Mouse (Mus musculus): ENCODE measurements around the gene Nfia. TPM values are rescaled to one million over a fixed set of nuclear protein-coding genes. Genes with fewer than 3 reads are reported as not detected.

Gene Nfia
- total RNA-seq, 1 experiment from 2014 or later: 16.9 TPM

DNA sequence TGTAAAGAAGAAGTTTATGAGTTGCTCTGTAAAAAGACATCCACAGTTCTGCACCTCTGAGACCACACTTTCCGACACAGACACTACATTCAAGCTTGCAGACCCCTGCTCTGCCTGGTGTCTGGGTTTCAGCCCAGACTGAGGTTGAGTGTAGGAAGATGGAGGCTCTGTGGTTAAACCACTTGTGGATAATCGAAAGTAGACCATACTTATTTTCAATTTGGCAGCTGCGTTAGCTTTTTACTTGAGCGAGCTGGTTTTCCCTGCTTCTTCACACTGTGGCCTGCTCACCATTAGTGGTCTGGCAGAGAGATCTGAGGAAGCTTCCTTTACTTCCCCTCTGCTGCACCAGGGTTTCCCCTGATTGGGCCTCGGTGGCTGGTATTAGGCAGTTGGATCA is 123.4 kb downstream of the Nfia start:
- peak in 1 of 2 experiments; percentile 17; a peak in 1 of 4 replicates for ATAC-seq (replicated peaks in 1 of 2; ENCODE audit: insufficient read depth in 1 of 2, low FRiP score in 2 of 2, low TSS enrichment in 1 of 2, low read depth in 1 of 2, poor library complexity in 2 of 2, severe bottlenecking in 2 of 2)

DNA sequence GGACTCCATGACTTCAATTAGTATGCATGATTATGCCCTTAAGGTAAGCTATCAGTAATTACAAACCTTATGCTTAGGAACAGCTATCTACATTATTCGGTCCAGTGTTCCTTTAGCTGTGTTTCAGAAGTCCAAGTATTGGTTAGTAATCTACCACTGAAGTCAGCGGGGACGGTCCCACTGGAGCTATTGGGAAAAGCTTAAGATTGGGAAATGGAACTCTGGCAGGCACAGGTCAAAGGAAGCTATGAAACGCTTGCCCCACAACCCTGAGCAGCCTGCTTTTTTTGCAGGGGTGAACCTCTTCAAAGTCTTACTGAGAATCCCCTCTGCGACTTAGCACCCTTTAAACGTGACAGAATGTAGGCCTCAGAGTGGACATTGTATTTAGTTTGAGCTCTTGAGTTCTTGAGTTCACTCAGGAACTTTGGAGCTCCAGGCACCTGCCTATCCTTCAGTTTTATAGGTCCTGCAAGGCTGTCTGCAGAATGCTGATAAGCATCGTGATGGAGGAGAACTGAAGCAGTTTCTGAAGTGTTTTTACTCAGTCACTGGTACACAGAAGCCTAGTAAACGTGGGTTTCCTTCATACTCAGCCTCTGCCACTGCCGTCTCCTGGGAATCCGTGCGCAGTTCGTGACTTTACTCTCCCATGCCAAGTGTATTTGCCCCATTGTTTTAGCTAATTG is 127.9 kb downstream of the Nfia start:
- no peak for ATAC-seq (replicated peaks in 1 of 2; ENCODE audit: insufficient read depth in 1 of 2, low FRiP score in 2 of 2, low TSS enrichment in 1 of 2, low read depth in 1 of 2, poor library complexity in 2 of 2, severe bottlenecking in 2 of 2)

DNA sequence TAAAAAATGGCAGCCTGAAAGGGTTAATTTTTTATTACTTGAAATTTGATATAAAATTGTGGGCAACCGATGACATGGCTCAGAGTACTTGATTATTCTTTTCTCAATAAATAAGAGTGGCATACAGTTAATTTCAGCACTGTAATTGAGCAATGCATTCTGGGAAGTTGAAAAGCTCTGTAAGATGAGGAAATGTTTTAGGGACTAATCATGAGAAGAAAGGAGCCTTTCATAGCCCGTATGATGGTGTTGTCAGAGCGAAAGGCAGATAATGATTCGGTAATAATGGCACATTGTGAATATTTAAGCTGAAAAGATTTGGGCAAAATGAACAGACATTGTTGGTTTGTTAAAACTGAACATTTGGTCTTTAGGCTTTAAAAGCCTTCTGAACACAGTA is 133.3 kb downstream of the Nfia start:
- ATAC-seq (replicated peaks in 1 of 2; ENCODE audit: insufficient read depth in 1 of 2, low FRiP score in 2 of 2, low TSS enrichment in 1 of 2, low read depth in 1 of 2, poor library complexity in 2 of 2, severe bottlenecking in 2 of 2): no peak

DNA sequence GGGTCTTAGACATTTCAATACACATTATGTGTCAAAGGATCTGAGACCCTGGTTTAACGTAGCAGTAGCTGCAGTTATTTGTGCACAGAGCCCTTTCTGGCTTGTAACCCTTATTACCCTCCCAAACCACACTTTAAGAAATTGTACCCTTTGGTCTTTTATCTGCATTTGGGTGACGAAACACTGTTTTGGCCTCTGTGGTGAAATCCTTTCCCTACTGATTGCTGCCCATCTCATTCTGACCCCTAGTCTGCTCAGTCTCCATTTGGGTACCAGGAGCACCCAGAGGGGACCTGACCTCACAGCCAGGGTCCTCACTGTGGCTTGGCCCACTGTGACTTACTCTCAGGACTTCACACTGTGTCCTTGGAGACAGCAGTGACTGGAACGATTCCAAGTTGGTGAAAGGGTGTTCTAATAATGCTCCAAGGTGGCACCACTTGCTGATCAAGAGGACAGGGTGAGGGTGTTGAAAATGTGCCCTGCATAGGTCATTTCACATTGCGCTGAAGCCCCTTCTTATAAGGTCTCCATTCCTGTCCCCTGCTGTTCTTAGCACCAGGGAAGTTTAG is 136.1 kb downstream of the Nfia start:
- no peak for ATAC-seq (replicated peaks in 1 of 2; ENCODE audit: insufficient read depth in 1 of 2, low FRiP score in 2 of 2, low TSS enrichment in 1 of 2, low read depth in 1 of 2, poor library complexity in 2 of 2, severe bottlenecking in 2 of 2)

DNA sequence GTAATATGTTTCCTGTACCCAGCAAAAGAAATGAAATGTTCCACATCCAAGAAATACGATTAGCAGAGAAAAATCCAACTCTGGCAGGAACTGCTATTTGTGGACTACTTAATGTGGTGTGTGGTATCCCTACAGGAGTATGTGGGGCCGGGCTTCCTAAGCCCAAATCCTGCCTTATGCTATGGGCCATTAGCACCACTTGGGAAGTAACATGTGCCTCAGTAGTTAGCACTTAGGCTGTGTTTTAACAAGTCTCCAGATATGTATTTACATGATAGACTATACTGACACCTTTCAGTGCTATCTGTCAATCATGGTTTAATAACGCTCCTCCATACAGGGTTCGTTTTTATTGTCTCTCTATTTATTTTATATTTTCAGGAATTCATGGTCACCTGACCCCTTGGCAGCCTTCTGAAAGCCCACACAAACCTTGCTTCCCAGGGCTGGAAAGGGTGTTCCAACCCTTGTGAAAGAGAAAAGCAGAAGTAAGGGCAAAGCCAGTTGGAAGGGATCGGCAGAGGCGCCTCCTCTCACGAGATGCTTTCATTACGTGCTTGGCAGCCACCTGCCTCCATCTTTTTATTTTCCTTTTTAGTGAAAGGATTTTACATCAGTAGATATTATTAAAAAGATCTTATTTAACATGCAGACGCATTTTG is 137.7 kb downstream of the Nfia start:
- ATAC-seq (replicated peaks in 1 of 2; ENCODE audit: insufficient read depth in 1 of 2, low FRiP score in 2 of 2, low TSS enrichment in 1 of 2, low read depth in 1 of 2, poor library complexity in 2 of 2, severe bottlenecking in 2 of 2): peak; percentile 65 to 81; a peak in 3 of 4 replicates

DNA sequence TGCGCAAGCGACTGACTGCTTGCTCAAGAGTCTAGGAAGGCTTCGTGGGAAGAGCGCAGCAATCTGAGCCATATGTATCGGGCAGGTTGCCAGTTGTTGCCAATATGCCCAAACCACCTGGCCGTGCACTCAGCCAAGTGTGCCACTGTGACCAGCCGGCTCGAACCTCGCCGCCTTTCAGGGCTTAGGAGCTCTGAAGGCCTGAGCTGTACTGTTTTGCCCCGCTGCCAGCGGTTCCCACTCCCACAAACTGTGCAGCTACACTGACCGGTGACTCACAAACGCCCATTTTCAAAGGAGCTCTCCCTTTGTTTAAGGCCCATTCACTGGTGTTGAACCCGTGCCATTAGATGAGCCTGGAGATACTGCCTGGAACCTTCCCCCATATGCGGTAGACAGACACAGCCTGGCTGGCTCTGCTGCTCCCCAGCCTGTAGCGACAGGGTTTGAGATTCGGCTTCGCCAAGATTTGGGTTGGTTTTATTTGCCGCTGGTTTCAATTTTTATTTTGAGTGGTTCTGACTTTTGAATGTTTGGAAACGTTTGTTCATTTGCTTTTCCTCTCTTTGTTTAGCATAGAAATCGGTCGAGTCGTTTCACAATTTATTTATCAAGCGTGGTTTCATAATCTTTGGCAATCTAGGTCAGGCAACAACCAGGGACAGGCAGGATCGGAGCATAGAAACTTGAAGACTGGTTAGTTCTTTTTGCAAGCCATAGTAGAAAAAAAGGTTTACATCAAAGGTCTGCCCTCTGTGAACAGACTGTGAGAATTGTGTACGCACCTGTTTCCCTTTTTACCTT is 138.4 kb downstream of the Nfia start:
- peak in 1 of 2 experiments; percentile 20; a peak in 1 of 4 replicates for ATAC-seq (replicated peaks in 1 of 2; ENCODE audit: insufficient read depth in 1 of 2, low FRiP score in 2 of 2, low TSS enrichment in 1 of 2, low read depth in 1 of 2, poor library complexity in 2 of 2, severe bottlenecking in 2 of 2)

DNA sequence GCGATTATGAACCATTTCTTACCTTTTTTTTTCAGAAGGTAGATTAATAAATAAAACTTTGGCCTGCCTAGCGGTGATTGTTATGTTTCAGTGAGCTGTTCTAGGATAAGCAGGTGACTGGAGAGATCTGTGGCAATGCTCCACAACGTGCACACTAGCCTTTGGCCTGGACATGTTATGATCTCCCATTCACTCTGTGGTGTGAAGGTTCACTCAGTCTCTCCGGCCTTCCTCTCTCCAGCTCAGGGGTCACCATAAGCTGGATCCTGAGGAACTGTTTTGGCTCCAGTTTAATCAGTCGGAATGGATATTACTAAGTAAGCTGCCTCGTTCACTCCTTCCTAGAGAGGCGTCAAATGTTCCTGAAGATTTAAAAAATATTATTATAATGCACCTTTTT is 139.2 kb downstream of the Nfia start:
- ATAC-seq (replicated peaks in 1 of 2; ENCODE audit: insufficient read depth in 1 of 2, low FRiP score in 2 of 2, low TSS enrichment in 1 of 2, low read depth in 1 of 2, poor library complexity in 2 of 2, severe bottlenecking in 2 of 2): no peak

DNA sequence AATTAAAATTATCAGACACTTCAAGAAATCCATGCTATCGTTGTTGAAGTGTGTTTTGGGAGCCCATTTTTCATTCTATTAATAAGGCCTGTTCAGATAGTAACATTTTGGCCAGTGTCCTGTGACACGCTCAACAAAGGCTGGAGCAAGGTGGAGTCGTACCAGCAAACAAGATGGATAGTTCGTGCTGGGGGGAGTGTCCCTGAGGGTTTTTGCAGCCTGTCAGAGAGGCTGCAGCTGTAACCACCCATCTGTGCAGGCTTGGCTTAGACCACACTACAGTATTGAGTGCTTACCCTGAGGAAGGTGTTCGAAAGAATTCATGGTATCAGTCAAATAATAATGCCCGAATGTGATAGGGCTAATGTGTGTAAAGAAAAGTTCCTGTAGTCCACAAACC is 139.6 kb downstream of the Nfia start:
- ATAC-seq (replicated peaks in 1 of 2; ENCODE audit: insufficient read depth in 1 of 2, low FRiP score in 2 of 2, low TSS enrichment in 1 of 2, low read depth in 1 of 2, poor library complexity in 2 of 2, severe bottlenecking in 2 of 2): no peak

DNA sequence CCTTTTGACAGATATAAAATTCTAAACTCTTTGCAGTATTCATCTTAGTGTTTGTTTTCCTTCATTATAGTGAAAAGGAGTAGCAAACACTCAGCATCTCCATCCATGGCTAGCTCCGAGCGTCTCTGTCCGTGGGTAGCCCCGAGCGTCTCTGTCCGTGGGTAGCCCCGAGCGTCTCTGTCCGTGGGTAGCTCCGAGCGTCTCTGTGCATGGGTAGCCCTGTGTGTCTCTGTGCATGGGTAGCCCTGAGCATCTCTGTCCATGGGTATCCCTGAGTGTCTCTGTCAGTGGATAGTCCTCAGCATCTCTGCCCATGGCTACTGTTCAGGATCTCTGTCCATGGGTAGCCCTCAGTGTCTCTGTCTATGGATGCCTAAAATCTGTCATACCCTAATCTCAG is 140.0 kb downstream of the Nfia start:
- no peak for ATAC-seq (replicated peaks in 1 of 2; ENCODE audit: insufficient read depth in 1 of 2, low FRiP score in 2 of 2, low TSS enrichment in 1 of 2, low read depth in 1 of 2, poor library complexity in 2 of 2, severe bottlenecking in 2 of 2)

DNA sequence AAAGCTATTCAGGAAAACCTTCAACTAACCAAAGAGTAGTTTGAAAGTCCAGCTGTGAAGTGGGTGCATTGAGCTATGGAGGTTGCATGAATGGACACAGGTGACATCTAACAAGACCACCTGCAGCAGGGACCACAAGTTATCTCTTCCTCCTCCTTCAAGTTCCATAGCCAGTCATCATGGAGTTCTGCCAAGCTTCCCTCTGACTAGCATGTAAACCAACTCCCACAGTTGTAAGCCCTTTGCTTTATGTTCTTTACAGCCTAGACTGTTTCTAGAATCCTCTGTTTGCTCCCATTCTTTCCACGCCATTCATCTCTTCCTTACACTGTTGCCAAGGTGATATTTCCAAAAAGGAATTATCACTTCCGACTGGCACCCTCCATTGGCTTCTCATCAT is 141.8 kb downstream of the Nfia start:
- ATAC-seq (replicated peaks in 1 of 2; ENCODE audit: insufficient read depth in 1 of 2, low FRiP score in 2 of 2, low TSS enrichment in 1 of 2, low read depth in 1 of 2, poor library complexity in 2 of 2, severe bottlenecking in 2 of 2): no peak

DNA sequence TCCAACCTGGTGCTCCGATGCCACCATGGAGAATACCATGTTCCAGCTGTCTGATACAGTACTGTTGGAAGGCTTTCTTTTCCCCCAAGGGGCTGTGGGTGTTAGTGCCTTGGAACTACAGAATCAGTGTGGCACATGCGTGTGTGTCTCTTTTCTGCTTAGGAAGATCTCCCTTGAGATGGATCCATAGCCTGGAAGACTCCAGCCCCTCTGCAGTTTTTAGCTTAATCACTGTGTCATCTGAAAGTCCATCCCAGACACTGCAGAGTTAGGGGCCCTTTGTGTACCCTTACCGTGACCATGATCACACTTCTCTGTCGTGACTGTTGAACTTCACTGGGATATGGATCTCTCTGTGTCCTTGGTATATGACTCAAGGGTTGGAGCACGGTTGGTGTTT is 142.2 kb downstream of the Nfia start:
- no peak for ATAC-seq (replicated peaks in 1 of 2; ENCODE audit: insufficient read depth in 1 of 2, low FRiP score in 2 of 2, low TSS enrichment in 1 of 2, low read depth in 1 of 2, poor library complexity in 2 of 2, severe bottlenecking in 2 of 2)

DNA sequence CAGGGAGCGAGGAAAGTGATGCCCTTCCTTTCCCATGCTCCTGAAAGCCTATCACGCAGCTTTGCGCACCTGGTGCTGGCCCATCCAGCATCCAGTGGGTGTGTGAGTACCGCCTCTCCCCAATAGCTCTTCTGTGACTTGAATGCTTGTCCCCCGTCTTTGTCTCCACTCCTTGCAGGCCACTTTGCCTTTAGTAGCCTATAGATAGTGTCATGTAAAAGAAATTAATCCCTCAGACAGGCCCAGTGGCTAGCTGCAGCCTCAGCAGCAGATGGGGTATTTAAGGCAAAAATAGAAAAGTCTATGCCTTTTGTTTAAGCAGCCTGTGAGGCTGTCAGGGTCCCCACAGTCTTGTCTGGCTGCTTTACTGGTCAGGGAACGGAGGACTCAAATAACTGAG is 145.0 kb downstream of the Nfia start:
- no peak for ATAC-seq (replicated peaks in 1 of 2; ENCODE audit: insufficient read depth in 1 of 2, low FRiP score in 2 of 2, low TSS enrichment in 1 of 2, low read depth in 1 of 2, poor library complexity in 2 of 2, severe bottlenecking in 2 of 2)

DNA sequence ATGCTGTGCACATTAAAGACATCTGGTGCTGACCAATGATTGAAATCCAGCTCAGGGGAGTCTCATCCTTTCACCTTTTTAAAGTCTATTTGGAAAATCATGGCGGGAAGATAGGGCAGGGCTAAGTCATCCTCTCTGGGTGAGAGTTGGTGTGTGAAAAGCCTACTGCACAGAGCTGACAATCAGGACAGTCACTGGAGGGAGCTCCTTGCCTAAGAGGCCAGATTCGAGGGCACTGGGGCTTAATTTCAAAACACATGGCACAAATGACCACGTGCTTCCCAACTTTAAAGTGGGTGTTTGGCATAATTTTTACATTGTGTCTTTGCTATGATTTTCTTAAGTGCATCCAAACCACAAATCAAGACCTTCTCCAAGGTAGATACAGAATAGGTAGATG is 146.1 kb downstream of the Nfia start:
- no peak for ATAC-seq (replicated peaks in 1 of 2; ENCODE audit: insufficient read depth in 1 of 2, low FRiP score in 2 of 2, low TSS enrichment in 1 of 2, low read depth in 1 of 2, poor library complexity in 2 of 2, severe bottlenecking in 2 of 2)

DNA sequence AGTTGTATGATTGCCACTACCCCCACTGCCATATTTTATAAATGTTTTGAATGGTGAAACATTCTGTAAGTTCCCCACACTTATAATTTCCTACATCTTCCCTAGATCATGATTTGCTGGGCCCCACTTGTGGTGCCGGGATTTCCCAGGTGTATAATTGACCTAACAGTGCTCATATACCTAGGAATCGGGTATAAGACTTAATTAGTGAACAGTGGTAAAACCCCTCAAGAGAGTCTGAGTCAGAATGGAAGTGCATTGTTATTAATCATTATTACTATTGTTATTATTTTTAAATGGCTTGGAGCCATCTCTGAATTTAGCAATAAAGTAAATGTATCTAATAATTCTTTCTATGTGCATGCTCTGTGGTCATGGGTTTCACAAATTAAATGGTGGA is 147.2 kb downstream of the Nfia start:
- no peak for ATAC-seq (replicated peaks in 1 of 2; ENCODE audit: insufficient read depth in 1 of 2, low FRiP score in 2 of 2, low TSS enrichment in 1 of 2, low read depth in 1 of 2, poor library complexity in 2 of 2, severe bottlenecking in 2 of 2)

DNA sequence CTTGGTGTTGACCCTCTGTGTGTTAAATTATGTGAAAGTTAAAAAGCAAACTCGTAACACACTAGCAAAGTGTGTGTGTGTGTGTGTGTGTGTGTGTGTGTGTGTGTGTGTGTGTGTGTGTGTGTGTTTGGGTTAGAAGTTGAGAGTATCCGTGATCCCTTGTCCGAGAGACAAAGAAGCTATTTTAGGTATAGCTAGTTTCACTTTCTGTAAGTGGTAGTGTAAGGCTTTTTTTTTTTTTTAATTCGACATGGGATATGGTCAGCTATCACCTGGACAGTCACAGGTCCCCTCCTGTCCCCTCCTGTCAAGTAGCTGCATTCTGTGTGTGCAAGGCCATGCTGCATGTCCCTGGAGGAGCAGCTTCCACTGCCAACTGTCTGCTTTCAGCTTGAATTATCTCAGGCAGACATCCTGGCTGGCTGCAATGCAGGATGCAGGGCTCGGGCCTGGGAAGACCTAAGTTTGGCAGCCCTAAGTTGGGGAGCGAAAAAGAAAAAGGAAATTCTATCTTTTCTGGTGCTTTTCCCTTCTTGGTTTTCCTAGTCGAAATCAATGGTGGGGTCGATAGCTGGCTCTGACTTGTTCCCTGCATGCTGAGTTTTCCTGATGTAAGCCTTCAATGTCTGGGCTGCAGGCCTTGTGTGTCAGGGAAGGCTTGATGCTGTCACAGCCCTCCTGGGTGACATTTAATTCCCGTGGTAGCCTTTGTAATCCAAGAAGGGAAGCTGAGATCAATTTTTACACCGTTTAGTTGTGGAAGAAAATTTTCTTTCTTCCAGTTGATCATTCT is 147.9 kb downstream of the Nfia start:
- peak; percentile 36 to 47; a peak in 2 of 4 replicates for ATAC-seq (replicated peaks in 1 of 2; ENCODE audit: insufficient read depth in 1 of 2, low FRiP score in 2 of 2, low TSS enrichment in 1 of 2, low read depth in 1 of 2, poor library complexity in 2 of 2, severe bottlenecking in 2 of 2)

DNA sequence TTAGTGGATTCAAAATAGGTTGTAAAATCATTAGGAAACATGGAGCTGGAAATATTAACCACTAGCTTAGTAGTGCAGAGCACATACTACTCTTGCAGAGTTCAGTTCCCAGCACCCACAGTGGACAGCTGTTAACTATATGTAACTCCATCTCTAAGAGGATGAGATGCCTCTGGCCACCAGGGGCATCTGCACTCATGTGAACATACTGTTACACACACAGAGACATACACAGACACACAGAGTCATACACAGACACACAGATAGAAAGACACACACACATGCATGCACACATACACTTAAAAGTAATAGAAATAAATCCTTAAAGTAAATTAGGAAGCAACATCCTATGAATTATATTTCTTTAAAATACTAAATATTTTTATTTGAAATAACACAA is 149.1 kb downstream of the Nfia start:
- no peak for ATAC-seq (replicated peaks in 1 of 2; ENCODE audit: insufficient read depth in 1 of 2, low FRiP score in 2 of 2, low TSS enrichment in 1 of 2, low read depth in 1 of 2, poor library complexity in 2 of 2, severe bottlenecking in 2 of 2)

DNA sequence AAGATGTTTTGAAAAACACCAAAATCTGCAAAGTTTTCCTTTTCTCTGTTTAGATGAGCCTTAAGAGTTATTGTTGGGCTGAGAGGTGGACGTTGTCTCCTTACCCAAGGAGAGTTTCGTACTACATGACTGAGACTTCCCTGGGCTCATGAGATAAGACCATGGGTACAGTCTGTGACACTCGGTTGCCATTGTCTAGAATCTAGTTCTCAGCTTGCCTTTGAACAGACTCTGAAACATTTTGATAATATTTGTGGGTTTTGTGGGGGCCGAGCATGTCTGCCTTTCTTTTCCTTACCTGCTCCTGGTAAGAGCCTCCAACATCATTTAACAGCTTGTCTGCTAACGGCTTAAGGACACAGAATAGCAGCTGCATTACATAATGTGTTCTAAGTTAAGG is 150.7 kb downstream of the Nfia start:
- ATAC-seq (replicated peaks in 1 of 2; ENCODE audit: insufficient read depth in 1 of 2, low FRiP score in 2 of 2, low TSS enrichment in 1 of 2, low read depth in 1 of 2, poor library complexity in 2 of 2, severe bottlenecking in 2 of 2): peak in 1 of 2 experiments; percentile 12; a peak in 1 of 4 replicates
